Mouse (Mus musculus): ENCODE data around the gene Gpr3.

Gene Gpr3

GRCm38 (mm10) chr4:133240934-133241908 is 28.9 kb upstream of the Gpr3 start:
- no peak for TF ChIP-seq GATA4 (IDR thresholded peaks at IDR 0.05; ENCODE audit: insufficient replicate concordance, low read length)

- TF ChIP-seq GATA4 (IDR thresholded peaks at IDR 0.05; ENCODE audit: insufficient replicate concordance, low read length) = no peak
Observed at GRCm38 (mm10) chr4:133240490-133240921, 28.2 kb upstream of the Gpr3 start, which contains the start of gene Map3k6. Map3k6 (plus strand) TSS chr4:133240818.

- no peak for TF ChIP-seq GATA4 (IDR thresholded peaks at IDR 0.05; ENCODE audit: insufficient replicate concordance, low read length)
Observed at GRCm38 (mm10) chr4:133237911-133238310, 25.6 kb upstream of the Gpr3 start.

- TF ChIP-seq GATA4 (IDR thresholded peaks at IDR 0.05; ENCODE audit: insufficient replicate concordance, low read length) = no peak
Observed at GRCm38 (mm10) chr4:133235415-133235814, 23.1 kb upstream of the Gpr3 start.

- no peak for TF ChIP-seq GATA4 (IDR thresholded peaks at IDR 0.05; ENCODE audit: insufficient replicate concordance, low read length)
Observed at GRCm38 (mm10) chr4:133234771-133235170, 22.4 kb upstream of the Gpr3 start.

GRCm38 (mm10) chr4:133233285-133233976 is 21.1 kb upstream of the Gpr3 start:
- TF ChIP-seq GATA4 (IDR thresholded peaks at IDR 0.05; ENCODE audit: insufficient replicate concordance, low read length) = no peak

- no peak for TF ChIP-seq GATA4 (IDR thresholded peaks at IDR 0.05; ENCODE audit: insufficient replicate concordance, low read length)
Observed at GRCm38 (mm10) chr4:133229582-133229981, 17.2 kb upstream of the Gpr3 start.

- no peak for TF ChIP-seq GATA4 (IDR thresholded peaks at IDR 0.05; ENCODE audit: insufficient replicate concordance, low read length)
Observed at GRCm38 (mm10) chr4:133227636-133228035, 15.3 kb upstream of the Gpr3 start.

- no peak for TF ChIP-seq GATA4 (IDR thresholded peaks at IDR 0.05; ENCODE audit: insufficient replicate concordance, low read length)
Observed at GRCm38 (mm10) chr4:133226073-133226472, 13.7 kb upstream of the Gpr3 start.

GRCm38 (mm10) chr4:133223875-133224274 is 11.5 kb upstream of the Gpr3 start:
- no peak for TF ChIP-seq GATA4 (IDR thresholded peaks at IDR 0.05; ENCODE audit: insufficient replicate concordance, low read length)

- TF ChIP-seq GATA4 (IDR thresholded peaks at IDR 0.05; ENCODE audit: insufficient replicate concordance, low read length) = no peak
Observed at GRCm38 (mm10) chr4:133221701-133222100, 9.4 kb upstream of the Gpr3 start.

- no peak for TF ChIP-seq GATA4 (IDR thresholded peaks at IDR 0.05; ENCODE audit: insufficient replicate concordance, low read length)
Observed at GRCm38 (mm10) chr4:133220656-133221055, 8.3 kb upstream of the Gpr3 start.

GRCm38 (mm10) chr4:133218745-133219144 is 6.4 kb upstream of the Gpr3 start:
- no peak for TF ChIP-seq GATA4 (IDR thresholded peaks at IDR 0.05; ENCODE audit: insufficient replicate concordance, low read length)

GRCm38 (mm10) chr4:133217641-133218040 is 5.3 kb upstream of the Gpr3 start:
- no peak for TF ChIP-seq GATA4 (IDR thresholded peaks at IDR 0.05; ENCODE audit: insufficient replicate concordance, low read length)

- TF ChIP-seq GATA4 (IDR thresholded peaks at IDR 0.05; ENCODE audit: insufficient replicate concordance, low read length) = no peak
Observed at GRCm38 (mm10) chr4:133213661-133214060, 1.3 kb upstream of the Gpr3 start.

GRCm38 (mm10) chr4:133213268-133213590 is 893 bp upstream of the Gpr3 start:
- no peak for TF ChIP-seq GATA4 (IDR thresholded peaks at IDR 0.05; ENCODE audit: insufficient replicate concordance, low read length)
